Mouse (Mus musculus) liver, embryonic 13.5 days (tissue): ENCODE measurements around the gene Btd. TPM values are rescaled to one million over a fixed set of nuclear protein-coding genes. Genes with fewer than 3 reads are reported as not detected.
A peak's percentile ranks its signal among the peaks of the same experiment; 100 is the strongest.

Source experiments
- ATAC-seq: fragments of 200-750 bp; cut with Nextera tagmentation; 2 replicates; pipeline ENCODE4 v1.8.0; 2017; ENCODE audit warnings: low read depth, mild to moderate bottlenecking, moderate number of reproducible peaks, moderate library complexity
- DNase-seq: peaks from one replicate; pipeline ENCODE4 v3.0.0; 2022
- H3K27ac ChIP-seq: fragments of 300-500 bp; sonication (generic); 2 replicates; pipeline ENCODE4 v1.5.1; 2015; ENCODE audit warnings: moderate library complexity, mild to moderate bottlenecking, inconsistent platforms
- H3K27me3 ChIP-seq: fragments of 300-500 bp; sonication (generic); 2 replicates; pipeline ENCODE4 v1.6.1; 2015; ENCODE audit warnings: mild to moderate bottlenecking, inconsistent platforms
- H3K36me3 ChIP-seq: fragments of 300-500 bp; sonication (generic); 2 replicates; pipeline ENCODE4 v1.6.1; 2015; ENCODE audit warnings: mild to moderate bottlenecking, inconsistent platforms
- H3K4me1 ChIP-seq: fragments of 300-500 bp; sonication (generic); replicated peaks from 2 replicates; pipeline ENCODE4 v1.6.1; 2015; ENCODE audit warnings: inconsistent platforms
- H3K4me2 ChIP-seq: fragments of 300-500 bp; sonication (generic); 2 replicates; pipeline ENCODE4 v1.6.1; 2015; ENCODE audit warnings: inconsistent platforms, mild to moderate bottlenecking, moderate library complexity
- H3K4me3 ChIP-seq: fragments of 300-500 bp; sonication (generic); replicated peaks from 2 replicates; pipeline ENCODE4 v1.5.1; 2015; ENCODE audit warnings: mild to moderate bottlenecking, inconsistent platforms
- H3K9ac ChIP-seq: fragments of 300-500 bp; sonication (generic); 2 replicates; pipeline ENCODE4 v1.6.1; 2015; ENCODE audit warnings: mild to moderate bottlenecking, inconsistent platforms
- H3K9me3 ChIP-seq: fragments of 300-500 bp; sonication (generic); replicated peaks from 2 replicates; pipeline ENCODE4 v1.6.1; 2016; ENCODE audit warnings: inconsistent platforms
- WGBS: fragments of 180-500 bp; shearing (Covaris S2); methylation state at CpG from one replicate; pipeline ENCODE4 v1.1.7; 2015; ENCODE audit not compliant: insufficient replicate concordance; 5-methylcytosine and 5-hydroxymethylcytosine counted together
- polyA plus RNA-seq: library from polyadenylated mRNA; unstranded; fragments of >200 nt; fragmentation: Nextera tagmentation; extraction: Ambion mirVana; gene quantifications from 2 replicates; pipeline ENCODE4 v1.2.1, GENCODE M21; 2015

The Btd gene
- polyA plus RNA-seq, 1 experiment from 2014 or later, result 8.9 TPM

DNA sequence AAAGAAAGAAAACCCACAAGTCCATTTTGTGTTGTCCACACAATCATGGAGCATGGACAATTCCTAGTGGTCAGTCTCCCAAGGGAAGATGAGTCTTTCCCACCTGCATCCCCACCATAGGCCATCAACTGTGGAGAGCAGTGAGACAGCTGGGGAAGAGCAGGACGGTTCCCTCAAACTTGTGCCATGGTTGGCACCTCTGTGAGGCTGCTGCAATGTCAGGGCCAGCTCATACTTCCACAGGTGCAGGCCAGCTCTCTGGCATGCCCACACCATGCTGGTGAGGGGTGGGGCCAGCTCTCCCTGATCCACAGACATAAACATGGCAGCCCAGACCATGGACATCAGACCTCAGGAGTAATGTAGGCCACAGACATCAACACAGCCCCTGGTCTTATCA is 45.4 kb downstream of the Btd start:
- ATAC-seq (no peak), DNase-seq (no peak)
- no peak overlapping the region for H3K9ac ChIP-seq
- no peaks in the 10 kb centered on the region for H3K9me3 ChIP-seq
- H3K36me3 ChIP-seq, result no peaks in the 10 kb centered on the region
- no peak overlapping the region for H3K4me2 ChIP-seq
- H3K4me3 ChIP-seq, result no peak overlapping the region
- H3K4me1 ChIP-seq, result peaks cover 16% of the 10 kb centered on the region
- no peaks in the 10 kb centered on the region for H3K27me3 ChIP-seq
- 74% methylated on average over 1 of the region's 1 CpGs for WGBS
- H3K27ac ChIP-seq, result no peak overlapping the region

DNA sequence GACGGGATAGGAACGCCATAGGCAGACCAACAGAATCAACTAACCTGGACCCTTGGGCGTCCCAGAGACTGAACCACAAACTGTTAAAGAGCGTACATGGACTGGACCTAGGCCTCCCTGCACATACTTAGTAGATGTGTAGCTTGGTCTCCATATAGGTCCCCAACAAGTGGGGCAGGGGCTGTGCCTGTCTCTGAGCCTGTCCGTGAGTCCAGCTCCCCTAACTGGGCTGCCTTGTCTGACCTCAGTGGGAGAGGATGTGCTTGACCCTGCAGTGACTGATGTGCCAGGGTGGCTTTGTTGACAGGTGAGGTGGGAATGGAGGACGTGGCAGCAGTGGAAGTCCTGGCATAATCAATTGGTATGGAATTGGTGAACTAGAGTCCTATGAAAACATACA is 51.7 kb downstream of the Btd start:
- ATAC-seq, result no peak
- H3K4me1 ChIP-seq, result no peaks in the 10 kb centered on the region

DNA sequence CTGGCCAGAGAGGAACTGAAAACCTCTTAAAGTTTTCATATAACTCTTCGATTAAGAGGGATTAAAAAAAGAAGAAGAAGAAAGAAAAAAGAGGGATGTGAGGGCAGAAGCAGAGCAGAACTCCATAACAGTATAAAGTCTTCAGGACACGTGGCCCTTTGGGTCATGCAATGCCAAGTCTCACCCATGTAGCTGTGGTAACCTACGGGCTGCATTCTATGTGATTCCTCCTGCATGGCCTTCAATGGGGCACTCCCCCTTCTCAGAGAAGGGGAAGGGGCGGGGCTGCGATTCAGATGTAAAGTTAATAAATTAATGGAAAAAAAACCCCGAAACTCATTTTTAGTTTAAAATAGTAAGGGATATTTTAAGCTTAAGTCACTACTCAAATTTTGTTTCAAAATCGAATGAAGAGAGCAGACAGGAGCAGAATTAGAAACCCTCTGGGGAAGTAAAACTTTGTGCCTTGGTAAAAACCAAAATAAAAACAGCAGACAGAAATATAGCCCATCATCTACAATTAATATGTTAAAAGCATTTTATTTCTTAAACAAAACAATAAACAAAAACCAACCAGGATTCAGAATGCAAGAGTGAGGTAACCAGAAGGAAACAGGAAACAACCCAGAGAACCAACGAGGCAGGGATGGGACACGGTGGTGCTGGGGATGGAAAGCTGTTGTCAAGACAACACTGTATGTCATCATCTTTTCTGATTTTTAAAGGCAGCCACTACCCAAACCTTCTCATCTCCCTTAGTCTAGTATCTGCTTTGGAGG is 55.6 kb downstream of the Btd start:
- H3K27me3 ChIP-seq, result no peaks in the 10 kb centered on the region
- H3K4me3 ChIP-seq, result no peak overlapping the region
- no peak for DNase-seq
- WGBS, result 72% methylated on average over 9 of the region's 9 CpGs
- H3K27ac ChIP-seq, result no peak overlapping the region
- H3K9ac ChIP-seq, result no peak overlapping the region
- H3K36me3 ChIP-seq, result peaks cover 21% of the 10 kb centered on the region
- H3K4me1 ChIP-seq, result no peaks in the 10 kb centered on the region
- ATAC-seq, result no peak
- H3K9me3 ChIP-seq, result no peaks in the 10 kb centered on the region
- H3K4me2 ChIP-seq, result no peak overlapping the region

More for the DNA sequence above, 51.7 kb downstream of the Btd start:
- no peak overlapping the region for H3K4me3 ChIP-seq
- no peak overlapping the region for H3K27ac ChIP-seq
- H3K9me3 ChIP-seq, result no peaks in the 10 kb centered on the region
- 82% methylated on average over 6 of the region's 6 CpGs for WGBS
- H3K36me3 ChIP-seq, result peaks cover 8% of the 10 kb centered on the region; the same call in 1 of the 2 replicates
- H3K4me2 ChIP-seq, result no peak overlapping the region
- DNase-seq, result no peak
- H3K9ac ChIP-seq, result no peak overlapping the region
- no peaks in the 10 kb centered on the region for H3K27me3 ChIP-seq

DNA sequence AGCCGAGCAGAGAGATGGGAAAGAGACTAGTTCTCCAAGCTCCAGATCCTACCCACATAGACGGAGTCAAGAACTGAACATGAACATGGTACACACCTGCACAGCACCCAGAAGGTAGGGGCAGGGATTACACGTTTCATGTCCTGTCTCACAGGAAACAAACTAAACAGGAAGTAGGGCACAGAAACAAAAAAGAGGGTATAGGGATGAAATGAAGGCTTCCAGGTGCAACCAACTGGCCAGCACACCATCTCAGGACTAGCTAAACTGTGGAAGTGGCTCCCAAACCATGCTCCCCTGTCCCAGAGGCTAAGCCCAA is 56.1 kb downstream of the Btd start:
- no peaks in the 10 kb centered on the region for H3K4me1 ChIP-seq
- ATAC-seq (no peak), DNase-seq (no peak)
- no peak overlapping the region for H3K27ac ChIP-seq
- H3K9me3 ChIP-seq, result no peaks in the 10 kb centered on the region
- no peak overlapping the region for H3K4me3 ChIP-seq
- WGBS, result 71% methylated on average over 3 of the region's 3 CpGs
- H3K27me3 ChIP-seq, result no peaks in the 10 kb centered on the region
- H3K4me2 ChIP-seq, result no peak overlapping the region
- peaks cover 26% of the 10 kb centered on the region for H3K36me3 ChIP-seq
- H3K9ac ChIP-seq, result no peak overlapping the region

DNA sequence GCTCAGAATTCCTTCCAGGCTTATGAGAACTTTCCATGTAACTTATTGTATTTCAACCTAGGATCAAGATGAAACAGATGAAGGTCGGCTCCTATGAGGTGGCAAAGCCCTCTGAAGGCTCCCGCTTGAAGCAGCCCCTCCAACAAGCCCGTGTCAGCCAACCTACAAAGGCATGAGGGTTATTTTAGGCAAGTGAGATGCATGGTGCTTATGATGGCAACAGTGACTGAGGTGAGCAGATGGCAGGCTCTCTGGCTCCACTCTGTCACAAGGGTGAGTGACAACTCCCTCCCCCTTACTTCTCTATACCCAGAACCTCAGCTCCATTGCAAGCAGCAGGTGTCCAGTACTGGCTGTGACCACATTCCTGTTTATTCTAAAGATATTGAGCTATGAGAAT is 56.5 kb downstream of the Btd start:
- H3K4me3 ChIP-seq, result no peak overlapping the region
- H3K27me3 ChIP-seq, result no peaks in the 10 kb centered on the region
- no peak overlapping the region for H3K27ac ChIP-seq
- no peaks in the 10 kb centered on the region for H3K4me1 ChIP-seq
- DNase-seq (no peak), ATAC-seq (no peak)
- H3K9me3 ChIP-seq, result no peaks in the 10 kb centered on the region
- H3K9ac ChIP-seq, result no peak overlapping the region
- whole genome bisulfite sequencing, result 75% methylated on average over 3 of the region's 3 CpGs
- H3K36me3 ChIP-seq, result peaks cover 30% of the 10 kb centered on the region
- no peak overlapping the region for H3K4me2 ChIP-seq

DNA sequence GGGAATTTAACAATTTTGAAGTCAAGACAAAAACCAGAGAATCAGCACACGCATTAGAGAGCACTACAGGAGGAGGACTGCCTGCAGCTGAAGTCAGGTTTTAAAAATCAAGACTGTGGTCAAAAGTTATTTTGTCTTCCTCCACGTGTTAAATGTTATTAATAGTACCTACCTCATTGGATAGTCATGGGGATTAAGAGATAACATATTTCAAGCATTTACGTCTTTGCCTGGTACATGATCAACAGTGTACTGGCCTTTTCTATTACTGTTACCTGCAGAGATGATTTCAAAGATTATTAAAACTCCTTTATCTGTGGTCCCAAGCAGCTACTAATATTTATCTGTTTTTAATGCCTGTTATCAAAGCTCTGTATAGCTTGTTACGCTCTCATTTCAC is 56.9 kb downstream of the Btd start:
- DNase-seq, result no peak
- ATAC-seq, result no peak
- H3K4me1 ChIP-seq, result no peaks in the 10 kb centered on the region
- no peaks in the 10 kb centered on the region for H3K9me3 ChIP-seq
- no peak overlapping the region for H3K27ac ChIP-seq
- WGBS, result 74% methylated on average over 4 of the region's 4 CpGs
- H3K9ac ChIP-seq, result no peak overlapping the region
- H3K4me2 ChIP-seq, result no peak overlapping the region
- H3K36me3 ChIP-seq, result peaks cover 34% of the 10 kb centered on the region
- H3K4me3 ChIP-seq, result no peak overlapping the region
- H3K27me3 ChIP-seq, result no peaks in the 10 kb centered on the region

DNA sequence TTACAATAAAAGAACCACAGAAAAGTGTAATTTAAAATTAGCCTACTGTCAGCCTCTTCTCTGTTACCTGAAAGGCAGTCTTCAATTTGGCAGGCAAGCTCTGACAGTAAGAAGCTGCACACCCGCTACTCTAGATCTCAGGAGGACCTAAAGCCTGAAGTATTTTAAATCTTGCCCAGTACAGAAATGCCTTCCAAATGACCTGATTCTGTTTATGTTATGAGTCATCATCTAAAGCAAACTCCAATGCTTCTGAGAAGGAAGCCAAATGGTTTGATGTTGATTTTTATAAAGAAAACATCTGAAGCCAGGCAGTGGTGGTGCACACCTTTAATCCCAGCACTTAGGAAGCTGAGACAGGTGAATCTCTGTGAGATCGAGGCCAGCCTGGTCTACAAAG is 59.5 kb downstream of the Btd start:
- Histone ChIP-seq H3K4me3 (no peak overlapping the region), H3K36me3 (peaks cover 50% of the 10 kb centered on the region), H3K9me3 (no peaks in the 10 kb centered on the region), H3K4me1 (no peaks in the 10 kb centered on the region), H3K4me2 (no peak overlapping the region), H3K27me3 (no peaks in the 10 kb centered on the region), H3K9ac (no peak overlapping the region), H3K27ac (no peak overlapping the region)
- DNase-seq (no peak), ATAC-seq (no peak)
- 77% methylated on average over 2 of the region's 2 CpGs for WGBS

DNA sequence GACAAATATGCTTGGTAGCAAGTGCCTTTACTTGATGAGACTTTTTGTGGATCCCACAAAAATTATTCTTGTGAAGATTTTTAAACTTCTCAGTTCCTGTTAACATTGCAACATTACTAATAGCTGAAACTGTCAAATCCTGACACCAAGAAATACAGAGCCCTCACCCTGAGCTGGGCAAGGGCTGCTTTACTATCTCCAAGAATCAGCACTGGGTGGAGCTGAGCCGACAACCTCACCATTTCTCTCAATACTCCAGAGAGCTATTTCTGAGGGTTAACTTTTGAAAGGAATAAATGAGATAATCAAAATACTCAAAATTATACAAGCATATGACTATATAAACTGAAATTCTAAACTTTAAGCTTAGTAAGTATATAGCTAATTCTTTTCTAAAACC is 68.5 kb downstream of the Btd start:
- Histone ChIP-seq H3K36me3 (peaks cover 34% of the 10 kb centered on the region), H3K4me2 (no peak overlapping the region), H3K4me1 (peaks cover 24% of the 10 kb centered on the region), H3K4me3 (no peak overlapping the region), H3K9ac (no peak overlapping the region), H3K27me3 (no peaks in the 10 kb centered on the region), H3K27ac (no peak overlapping the region), H3K9me3 (no peaks in the 10 kb centered on the region)
- peak; percentile 85 for ATAC-seq
- no peak for DNase-seq
- 19% methylated on average over 1 of the region's 1 CpGs for WGBS

DNA sequence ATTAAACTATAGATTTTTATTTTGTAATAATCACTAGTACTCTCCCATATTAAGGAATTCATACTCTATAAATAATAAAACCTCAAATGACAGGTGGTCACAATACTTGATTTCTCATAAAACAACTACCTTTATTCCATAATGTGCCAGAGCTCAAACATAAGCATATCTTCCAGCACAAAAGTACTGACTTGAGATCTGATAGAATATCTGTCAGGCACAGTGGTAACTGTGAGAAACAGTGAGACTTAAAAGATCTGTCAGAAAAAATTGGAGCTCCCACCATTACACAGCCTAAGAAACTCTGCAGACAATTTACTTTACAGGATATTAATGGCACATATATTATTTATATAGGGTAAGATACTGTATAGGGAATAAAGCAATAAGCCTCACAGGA is 74.8 kb downstream of the Btd start:
- H3K4me1 ChIP-seq, result peaks cover 41% of the 10 kb centered on the region
- ATAC-seq (0 out of 2 replicates have a peak, but pooled peaks have one; percentile 53), DNase-seq (no peak)
- no peak overlapping the region for H3K4me2 ChIP-seq
- no peak overlapping the region for H3K9ac ChIP-seq
- peaks cover 37% of the 10 kb centered on the region for H3K36me3 ChIP-seq
- H3K9me3 ChIP-seq, result no peaks in the 10 kb centered on the region
- peak overlapping the region; percentile 55; the same call in 1 of the 2 replicates for H3K27ac ChIP-seq
- H3K27me3 ChIP-seq, result no peaks in the 10 kb centered on the region
- H3K4me3 ChIP-seq, result no peak overlapping the region

DNA sequence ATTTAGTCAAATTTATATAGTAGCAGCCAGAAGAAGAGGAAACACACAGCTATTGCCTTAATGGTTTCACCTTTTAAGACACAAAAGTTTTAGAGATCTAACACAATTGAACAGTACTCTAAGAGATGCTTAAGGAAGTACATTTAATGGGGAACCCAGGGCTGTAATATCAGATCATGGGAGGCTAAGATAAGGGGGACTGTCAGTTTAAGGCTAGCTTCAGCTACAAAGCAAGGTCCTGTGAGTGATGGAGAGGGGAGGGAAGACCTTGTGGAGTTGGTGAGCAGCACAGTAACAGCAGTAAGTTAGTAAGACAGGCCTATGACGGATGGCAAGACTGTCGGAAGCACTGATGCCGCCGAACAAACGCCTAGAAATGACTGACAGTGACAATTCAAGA is 76.5 kb downstream of the Btd start:
- peaks cover 40% of the 10 kb centered on the region for H3K4me1 ChIP-seq
- H3K4me3 ChIP-seq, result no peak overlapping the region
- ATAC-seq, result peak; percentile 57; the same call in 1 of the 2 replicates
- no peak for DNase-seq
- H3K9me3 ChIP-seq, result no peaks in the 10 kb centered on the region
- no peak overlapping the region for H3K9ac ChIP-seq
- peak overlapping the region; percentile 40; the same call in 1 of the 2 replicates for H3K27ac ChIP-seq
- no peak overlapping the region for H3K4me2 ChIP-seq
- WGBS, result 81% methylated on average over 5 of the region's 5 CpGs
- H3K36me3 ChIP-seq, result peaks cover 38% of the 10 kb centered on the region
- no peaks in the 10 kb centered on the region for H3K27me3 ChIP-seq
